9 mouse cellular contexts compared by ENCODE assay signal in genomic region chr2:180103978-180104658, GRCm38 (mm10). TPM values are rescaled to one million over a fixed set of nuclear protein-coding genes. Genes with fewer than 3 reads are reported as not detected.
DNase-seq lines count a peak whose midpoint lies in the region; ATAC-seq and TF ChIP-seq lines count a peak whose summit lies in the region.
"Had no signal": no experiment of that assay in that cellular context is flagged by ENCODE, and none has a peak within 500 bp of the region (broad histone marks: within the 10 kb centered on the region; RNA-seq: fewer than 3 reads in every experiment).

Gene Hrh3, minus strand, starts transcription at chr2:180104488.

- ATAC-seq in heart, embryonic 12.5 days (ENCODE audit: insufficient number of reproducible peaks, low FRiP score): peak; percentile 82
- peak; percentile 86 for ATAC-seq in kidney, embryonic 14.5 days (ENCODE audit: low FRiP score, low TSS enrichment)
- ATAC-seq in liver, embryonic 12.5 days: peak; percentile 79
- peak; percentile 77 for ATAC-seq in stomach, postnatal 0 days (ENCODE audit: low FRiP score, low TSS enrichment)

- WGBS in heart, embryonic 12.5 days: under 1% methylated on average over 72 of the region's 87 CpGs
- WGBS in kidney, embryonic 14.5 days: under 1% methylated on average over 75 of the region's 87 CpGs
- WGBS in liver, embryonic 12.5 days (ENCODE audit: insufficient replicate concordance): under 1% methylated on average over 70 of the region's 87 CpGs
- WGBS in stomach, postnatal 0 days: under 1% methylated on average over 56 of the region's 87 CpGs

- DNase-seq in left cerebral cortex, adult 18-20 months (ENCODE audit: low spot score in 2 of 2): peak; percentile 64 to 76
- DNase-seq in left cerebral cortex, adult 11 months (ENCODE audit: low spot score): no peak
- DNase-seq in embryo, embryonic 11.5 days (ENCODE audit: low read depth, low spot score): peak; percentile 62
- peak; percentile 15 for DNase-seq in naive thymus-derived CD4-positive, alpha-beta T cell, adult 2 months (ENCODE audit: low read depth)
- DNase-seq in stomach, postnatal 0 days (ENCODE audit: low spot score): peak; percentile 80

- TF ChIP-seq CTCF in stomach, postnatal 0 days (IDR thresholded peaks at IDR 0.05; ENCODE audit: low read depth): no peak

- peaks cover 27% of the 10 kb centered on the region for H3K4me1 ChIP-seq in heart, embryonic 12.5 days (replicated peaks)
- peaks cover 7% of the 10 kb centered on the region; the same call in 1 of the 2 replicates for H3K4me1 ChIP-seq in kidney, embryonic 14.5 days (ENCODE audit: control insufficient read depth, insufficient read depth, low read length)
- peaks cover 28% of the 10 kb centered on the region for H3K4me1 ChIP-seq in liver, embryonic 12.5 days
- peaks cover 4% of the 10 kb centered on the region; the same call in 1 of the 2 replicates for H3K4me1 ChIP-seq in stomach, postnatal 0 days (replicated peaks; ENCODE audit: control insufficient read depth, insufficient read depth)

- H3K4me2 ChIP-seq in heart, embryonic 12.5 days: peak within 1 kb of the TSS; percentile 95
- H3K4me2 ChIP-seq in kidney, embryonic 14.5 days (replicated peaks; ENCODE audit: low read depth, low read length): peak within 1 kb of the TSS; percentile 99
- peak within 1 kb of the TSS; percentile 79 for H3K4me2 ChIP-seq in liver, embryonic 12.5 days
- peak within 1 kb of the TSS; percentile 93 for H3K4me2 ChIP-seq in stomach, postnatal 0 days (replicated peaks; ENCODE audit: low read depth)

- peak within 1 kb of the TSS; percentile 55 for H3K4me3 ChIP-seq in heart, embryonic 12.5 days
- peak within 1 kb of the TSS; percentile 50 for H3K4me3 ChIP-seq in kidney, embryonic 14.5 days (ENCODE audit: low read length)
- H3K4me3 ChIP-seq in liver, embryonic 12.5 days: peak within 1 kb of the TSS; percentile 50
- H3K4me3 ChIP-seq in stomach, postnatal 0 days (ENCODE audit: low read depth, low read length): peak within 1 kb of the TSS; percentile 45

- H3K27ac ChIP-seq in heart, embryonic 12.5 days (ENCODE audit: poor library complexity, severe bottlenecking): no peak within 1 kb of the TSS
- H3K27ac ChIP-seq in kidney, embryonic 14.5 days (ENCODE audit: low read depth, low read length): no peak within 1 kb of the TSS
- no peak within 1 kb of the TSS for H3K27ac ChIP-seq in liver, embryonic 12.5 days
- H3K27ac ChIP-seq in stomach, postnatal 0 days (replicated peaks): no peak within 1 kb of the TSS; the same call in 1 of the 2 replicates

- 0 out of 2 replicates have a peak within 1 kb of the TSS, but pooled peaks have one; percentile 5 for H3K9ac ChIP-seq in heart, embryonic 12.5 days
- peak within 1 kb of the TSS; percentile 34; the same call in 1 of the 2 replicates for H3K9ac ChIP-seq in kidney, embryonic 14.5 days (ENCODE audit: low read depth, low read length)
- H3K9ac ChIP-seq in liver, embryonic 12.5 days: no peak within 1 kb of the TSS
- no peak within 1 kb of the TSS for H3K9ac ChIP-seq in stomach, postnatal 0 days (ENCODE audit: low read length)

- no peak for TF ChIP-seq EP300 in stomach, postnatal 0 days (optimal IDR thresholded peaks at IDR 0.05)

- H3K9me3 ChIP-seq in heart, embryonic 12.5 days (replicated peaks): no peaks in the 10 kb centered on the region
- H3K9me3 ChIP-seq in kidney, embryonic 14.5 days (ENCODE audit: control insufficient read depth, low read length): no peaks in the 10 kb centered on the region
- no peaks in the 10 kb centered on the region for H3K9me3 ChIP-seq in liver, embryonic 12.5 days (replicated peaks)
- H3K9me3 ChIP-seq in stomach, postnatal 0 days (ENCODE audit: control insufficient read depth, low read length): no peaks in the 10 kb centered on the region

- H3K27me3 ChIP-seq in heart, embryonic 12.5 days (replicated peaks): peaks cover 75% of the 10 kb centered on the region
- H3K27me3 ChIP-seq in kidney, embryonic 14.5 days (ENCODE audit: control insufficient read depth, insufficient read depth, low read length): peaks cover 70% of the 10 kb centered on the region
- H3K27me3 ChIP-seq in liver, embryonic 12.5 days (replicated peaks): peaks cover 86% of the 10 kb centered on the region
- H3K27me3 ChIP-seq in stomach, postnatal 0 days (ENCODE audit: control insufficient read depth, insufficient read depth, low read length): peaks cover 26% of the 10 kb centered on the region; the same call in 1 of the 2 replicates

- H3K36me3 ChIP-seq in heart, embryonic 12.5 days: no peaks in the 10 kb centered on the region
- no peaks in the 10 kb centered on the region for H3K36me3 ChIP-seq in kidney, embryonic 14.5 days (ENCODE audit: control insufficient read depth, insufficient read depth, low read length)
- no peaks in the 10 kb centered on the region for H3K36me3 ChIP-seq in liver, embryonic 12.5 days
- H3K36me3 ChIP-seq in stomach, postnatal 0 days (ENCODE audit: control insufficient read depth, insufficient read depth, low read length): no peaks in the 10 kb centered on the region

RNA-seq across cellular contexts. Expression of gene Hrh3, which starts in this region (rescaled TPM):
- total RNA-seq in left cerebral cortex, adult 18-20 months (2021): 100 to 1,000 TPM in 1 of 2 experiments, 10 to 100 TPM in 1; 87.6 to 114 TPM
- polyA plus RNA-seq in heart, embryonic 12.5 days (2016; fragmentation: Nextera tagmentation; extraction: Ambion mirVana): not detected in 2 replicates
- not detected in 2 replicates for polyA plus RNA-seq in kidney, embryonic 14.5 days (2014; fragmentation: Nextera tagmentation; extraction: Ambion mirVana)
- not detected in 2 replicates for polyA plus RNA-seq in liver, embryonic 12.5 days (2016; fragmentation: Nextera tagmentation; extraction: Ambion mirVana)
- 0.05 TPM in 1 of 2 replicates, not detected in the other for polyA plus RNA-seq in stomach, postnatal 0 days (2015; fragmentation: Nextera tagmentation; extraction: Ambion mirVana)
- total RNA-seq: MEL had no signal

Comparison
In these comparisons a context has a peak if more than half of its experiments do, and no peak if none do; other contexts are left out.
1. Peak in ATAC-seq, H3K4me3 ChIP-seq, H3K9ac ChIP-seq and H3K4me2 ChIP-seq in heart, embryonic 12.5 days; RNA of the gene not detected or under 1 TPM.
2. Peak in ATAC-seq, H3K4me3 ChIP-seq, H3K9ac ChIP-seq and H3K4me2 ChIP-seq in kidney, embryonic 14.5 days; RNA of the gene not detected or under 1 TPM.
3. Peak in ATAC-seq, H3K4me3 ChIP-seq and H3K4me2 ChIP-seq in liver, embryonic 12.5 days; RNA of the gene not detected or under 1 TPM.
4. Peak in DNase-seq, ATAC-seq, H3K4me3 ChIP-seq and H3K4me2 ChIP-seq in stomach, postnatal 0 days; RNA of the gene not detected or under 1 TPM.